Mouse (Mus musculus) C2C12 (cell line): ENCODE measurements around the gene Glt6d1.

Source experiments
- CEBPB ChIP-seq: IDR thresholded peaks from one replicate; pipeline ENCODE4 v1.6.1; 2011; ENCODE audit warnings: low read depth, mild to moderate bottlenecking, control low read depth, moderate library complexity
- CTCF ChIP-seq: IDR thresholded peaks from one replicate; pipeline ENCODE4 v1.5.1; 2011; ENCODE audit not compliant: control insufficient read depth, insufficient read depth, insufficient read length
- FOSL1 ChIP-seq: IDR thresholded peaks from one replicate; pipeline ENCODE4 v1.8.0; 2011; ENCODE audit warnings: mild to moderate bottlenecking, low read length; ENCODE audit not compliant: poor library complexity, insufficient read depth, severe bottlenecking
- MAX ChIP-seq: IDR thresholded peaks from one replicate; pipeline ENCODE4 v1.6.1; 2011; ENCODE audit warnings: mild to moderate bottlenecking, control low read depth
- MYOD1 ChIP-seq: IDR thresholded peaks from one replicate; pipeline ENCODE4 v1.6.1; 2011; ENCODE audit warnings: low read depth; ENCODE audit not compliant: control insufficient read depth, insufficient read length
- MYOG ChIP-seq: IDR thresholded peaks from one replicate; pipeline ENCODE4 v1.6.1; 2011; ENCODE audit not compliant: control insufficient read depth, insufficient read length; ENCODE audit errors: extremely low read depth
- USF1 ChIP-seq: IDR thresholded peaks from one replicate; pipeline ENCODE4 v1.6.1; 2011; ENCODE audit warnings: low read depth, mild to moderate bottlenecking, control low read depth, moderate library complexity

DNA sequence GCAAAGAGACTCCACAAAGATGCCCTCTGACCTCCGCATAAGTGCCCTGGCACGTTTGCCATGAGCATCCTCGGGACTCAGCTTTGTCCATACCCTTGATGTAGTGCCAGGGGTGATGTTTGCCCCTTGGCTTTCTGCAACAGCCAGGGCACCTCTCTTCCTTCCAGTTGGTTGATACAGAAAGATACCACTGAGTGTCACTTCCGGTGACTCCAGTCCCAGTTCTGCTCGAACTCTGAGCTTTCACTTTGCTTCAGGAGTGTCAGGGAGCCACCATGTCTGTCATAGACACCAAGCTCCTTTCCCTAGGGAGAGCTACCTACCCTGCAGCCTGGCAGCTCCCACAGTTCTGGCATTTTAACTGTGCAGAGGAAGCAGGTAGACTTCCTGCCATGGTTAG is 38.4 kb upstream of the Glt6d1 start:
- TF ChIP-seq CTCF (no peak), MAX (no peak), MYOD1 (no peak), FOSL1 (no peak), CEBPB (no peak), MYOG (no peak), USF1 (no peak)
